Mouse (Mus musculus) layer of hippocampus, adult 9-11 months (tissue): ENCODE results near the gene Slamf7.

ENCODE experiments used
- DNase-seq: peaks from one replicate; pipeline ENCODE4 v3.0.0; 2022

Slamf7 gene

DNA sequence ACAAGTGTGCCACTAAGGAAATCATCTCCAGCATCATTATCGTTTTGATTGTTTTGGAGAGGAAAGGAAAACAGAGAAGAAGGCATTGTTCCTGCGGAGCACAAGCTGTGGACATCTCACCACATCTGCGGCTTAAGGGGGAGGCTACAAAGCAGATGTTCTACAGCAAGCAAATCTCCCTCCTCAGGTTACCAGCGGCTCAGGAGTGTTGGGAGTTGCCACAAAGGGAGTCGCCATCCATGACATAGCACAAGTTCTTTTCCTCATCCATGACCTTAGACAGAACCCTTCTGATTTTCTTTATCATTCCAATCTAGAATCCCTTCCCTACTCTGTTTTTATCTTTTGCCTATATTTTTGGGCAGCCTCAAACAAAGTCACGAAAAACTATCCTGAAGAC lies 17.1 kb downstream of the Slamf7 start:
- DNase-seq: no peak

DNA sequence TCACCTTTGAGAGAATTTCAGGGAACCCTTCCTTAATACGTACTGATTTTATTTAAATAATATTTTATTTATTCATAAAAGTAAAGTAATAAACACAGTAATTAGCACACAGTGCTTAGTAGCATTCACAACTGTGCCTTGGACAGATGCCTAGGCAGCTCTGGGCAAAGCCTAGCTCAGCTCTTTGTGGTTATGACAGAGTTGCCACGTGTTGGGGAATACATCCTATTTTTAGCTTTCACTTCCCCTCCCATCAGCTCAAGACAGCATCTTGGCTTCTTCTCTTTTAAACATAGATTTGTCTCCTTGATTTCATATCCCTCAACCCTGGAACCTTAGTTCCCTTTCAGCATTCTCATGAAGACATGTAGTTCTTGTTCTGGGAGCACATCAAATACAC lies 21.4 kb downstream of the Slamf7 start:
- DNase-seq: peak; percentile 74

DNA sequence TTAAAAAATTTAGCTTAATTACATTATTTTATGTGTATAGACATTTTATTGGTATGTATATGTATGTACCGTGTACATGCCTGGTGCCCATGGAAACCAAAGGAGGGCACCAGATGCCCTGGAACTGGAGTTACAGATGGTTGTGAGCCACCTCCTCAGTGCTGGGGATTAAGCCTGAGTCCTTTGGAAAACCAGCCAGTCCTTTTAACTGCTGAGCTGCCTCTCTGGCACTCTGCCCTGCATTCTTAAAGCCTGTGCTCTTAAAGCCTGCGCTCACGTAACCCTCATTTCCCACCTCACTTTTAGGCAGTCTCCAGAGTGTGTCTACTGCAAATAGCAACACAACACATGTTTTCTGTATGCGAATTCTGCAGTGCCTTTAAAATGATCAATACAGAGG lies 21.9 kb downstream of the Slamf7 start:
- peak; percentile 53 for DNase-seq

DNA sequence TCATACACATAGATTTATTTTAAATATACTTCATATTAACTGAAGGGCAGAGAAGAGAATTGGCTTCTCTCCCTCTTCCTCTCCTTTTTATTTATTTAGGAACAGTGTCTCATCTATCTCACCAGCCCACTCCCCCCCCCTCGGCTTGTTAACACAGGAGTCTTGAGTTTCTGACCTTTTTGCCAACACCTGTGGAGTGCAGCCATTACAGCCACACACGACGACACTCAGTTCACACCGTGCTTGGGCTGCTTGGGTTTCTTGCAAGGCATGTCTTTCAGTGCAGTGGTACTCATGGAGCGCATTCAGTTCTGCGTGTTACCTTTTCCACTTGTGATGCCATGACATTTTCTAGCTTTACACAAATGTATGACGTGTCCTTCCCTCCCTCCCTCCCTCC lies 22.8 kb downstream of the Slamf7 start:
- no peak for DNase-seq

DNA sequence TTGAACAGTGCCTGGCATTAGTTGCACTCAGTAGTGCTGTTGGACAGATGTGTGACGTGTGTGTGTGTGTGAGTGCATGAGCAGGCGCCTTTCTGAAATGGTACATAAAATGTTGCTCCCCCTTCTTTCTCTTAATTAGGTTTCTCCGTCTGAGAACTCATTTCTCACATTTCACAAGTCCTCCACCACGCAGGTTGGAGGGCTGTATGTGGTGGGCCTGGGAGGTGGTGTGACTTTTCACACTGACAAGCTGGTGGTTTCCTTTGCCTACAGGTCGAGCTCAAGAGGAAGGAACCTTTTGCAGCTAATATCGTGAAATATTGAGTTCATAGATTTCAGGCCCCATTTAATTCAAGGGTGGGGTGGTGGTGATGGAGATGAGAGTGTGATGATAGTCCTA lies 23.7 kb downstream of the Slamf7 start:
- DNase-seq: no peak

DNA sequence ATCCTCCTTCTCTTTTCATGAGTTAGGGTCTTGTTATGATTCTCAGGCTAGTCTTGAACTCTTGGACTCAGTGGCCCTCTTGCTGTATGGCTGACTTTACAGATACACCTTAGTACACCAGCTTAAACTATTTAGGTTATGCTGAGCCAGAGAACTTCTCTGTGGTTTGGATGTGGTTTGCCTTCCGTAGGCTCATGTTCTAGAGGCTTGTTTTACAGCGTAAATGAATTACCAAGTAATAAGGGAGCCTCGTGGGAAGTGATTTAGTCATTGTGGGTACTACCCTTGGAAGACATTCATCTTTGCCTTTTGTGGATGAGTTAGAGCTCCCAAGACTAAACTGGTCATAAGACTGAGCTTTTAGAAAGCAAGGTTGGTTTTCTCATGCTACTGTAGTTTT lies 25.0 kb downstream of the Slamf7 start:
- DNase-seq: no peak

DNA sequence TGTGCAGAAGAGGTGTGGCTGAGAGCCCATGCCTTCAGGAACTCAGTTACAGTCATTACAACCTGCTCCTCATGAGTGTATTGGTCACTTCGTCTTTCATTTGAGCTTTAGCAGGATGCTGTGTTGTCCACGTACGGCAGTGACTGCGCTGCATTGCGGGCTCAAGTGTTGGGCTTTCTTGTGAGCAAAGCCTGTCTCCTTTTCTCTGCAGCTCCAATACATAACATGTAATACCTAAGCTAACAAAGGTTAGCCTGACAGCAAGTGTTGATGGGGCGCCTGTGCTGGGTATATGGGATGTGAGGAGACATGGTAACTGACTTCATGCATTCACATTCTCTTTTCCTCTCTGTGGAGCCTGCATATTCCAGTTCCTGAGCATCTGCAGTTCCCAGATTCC lies 32.7 kb downstream of the Slamf7 start:
- DNase-seq: no peak

DNA sequence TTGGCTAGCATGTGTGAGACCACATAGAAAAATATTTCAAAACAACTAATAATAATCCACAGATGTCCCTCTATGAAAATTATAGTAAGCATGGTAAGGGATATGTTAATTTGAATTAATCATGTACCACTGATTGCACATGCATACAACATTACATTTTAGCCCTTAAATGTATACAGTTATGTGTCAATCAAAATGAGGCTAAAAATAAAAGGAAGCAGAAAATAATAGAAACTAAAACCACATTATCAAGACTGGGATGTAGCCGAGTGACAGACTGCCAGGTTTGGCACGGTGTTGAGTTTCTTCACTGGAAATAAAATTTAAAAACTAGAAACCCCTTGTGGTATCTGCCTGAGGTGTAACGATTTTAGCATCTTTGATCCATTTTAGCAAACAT lies 33.2 kb downstream of the Slamf7 start:
- DNase-seq: no peak

DNA sequence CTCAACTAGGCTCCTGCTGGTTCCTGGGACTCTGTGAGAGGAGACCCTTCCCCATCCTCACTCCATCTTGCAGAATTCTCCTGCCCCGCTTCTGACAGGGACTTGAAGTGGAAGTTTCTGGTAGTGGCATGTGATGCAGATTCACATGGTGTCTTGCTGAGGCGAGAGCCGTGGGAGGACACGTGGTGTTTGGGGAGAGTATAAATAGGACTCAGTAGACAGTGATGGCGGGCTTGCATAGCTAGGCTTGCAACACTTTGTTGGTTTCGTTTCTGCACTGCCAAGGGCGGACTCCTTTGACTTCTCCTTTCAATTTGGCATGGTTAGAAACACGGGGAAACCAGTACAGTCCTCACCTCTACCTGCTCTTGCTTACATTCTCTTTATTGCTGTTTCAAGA lies 33.8 kb downstream of the Slamf7 start:
- DNase-seq: peak; percentile 86

DNA sequence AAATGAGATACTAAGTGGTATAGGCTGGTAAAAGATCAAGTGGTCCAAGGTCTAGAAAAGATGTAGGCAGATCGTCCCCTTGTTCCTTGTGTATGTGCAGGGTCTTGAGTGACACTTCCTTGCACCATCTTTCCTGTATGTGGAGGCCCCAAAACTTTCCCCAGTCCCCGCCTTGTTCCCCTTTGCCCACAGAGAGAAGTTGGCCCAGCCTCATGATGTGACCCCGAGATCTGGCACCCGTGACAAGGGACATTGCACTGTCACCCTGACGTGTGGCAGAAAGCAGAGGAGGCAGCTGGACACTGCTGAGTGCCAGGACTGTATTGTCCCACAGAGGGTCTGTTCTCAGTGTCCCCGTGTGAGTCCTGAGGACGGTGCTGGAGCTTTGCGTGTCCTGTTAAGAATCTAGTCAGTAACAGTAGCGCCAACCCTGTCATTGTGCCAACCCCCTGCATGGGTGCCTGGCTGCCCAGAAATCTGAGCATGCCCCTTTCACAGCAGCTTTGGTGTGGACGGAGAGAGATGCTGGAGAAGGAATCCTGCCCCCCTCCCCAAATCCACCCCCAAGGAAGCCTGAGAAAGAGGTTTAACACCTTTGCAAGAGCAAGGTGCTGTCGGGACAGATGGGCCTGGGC lies 35.8 kb downstream of the Slamf7 start:
- peak; percentile 77 for DNase-seq

DNA sequence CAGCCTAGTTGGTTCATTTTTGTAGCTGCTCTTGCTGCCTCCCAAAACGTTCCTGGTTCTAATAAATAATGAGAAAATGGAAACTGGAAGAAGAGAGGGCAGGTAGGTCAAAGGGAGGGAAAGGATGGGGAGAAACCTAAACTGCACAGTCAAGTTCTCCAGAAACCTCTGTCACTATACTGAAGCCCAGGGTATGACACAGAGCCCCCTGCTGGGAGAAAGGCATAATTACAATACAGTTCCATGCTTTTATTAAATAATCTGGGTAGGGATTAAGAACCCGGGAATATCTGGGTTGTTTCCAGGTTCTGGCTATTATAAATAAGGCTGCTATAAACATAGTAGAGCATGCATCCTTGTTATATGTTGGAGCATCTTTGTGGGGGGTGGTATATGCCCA lies 38.9 kb downstream of the Slamf7 start:
- no peak for DNase-seq

DNA sequence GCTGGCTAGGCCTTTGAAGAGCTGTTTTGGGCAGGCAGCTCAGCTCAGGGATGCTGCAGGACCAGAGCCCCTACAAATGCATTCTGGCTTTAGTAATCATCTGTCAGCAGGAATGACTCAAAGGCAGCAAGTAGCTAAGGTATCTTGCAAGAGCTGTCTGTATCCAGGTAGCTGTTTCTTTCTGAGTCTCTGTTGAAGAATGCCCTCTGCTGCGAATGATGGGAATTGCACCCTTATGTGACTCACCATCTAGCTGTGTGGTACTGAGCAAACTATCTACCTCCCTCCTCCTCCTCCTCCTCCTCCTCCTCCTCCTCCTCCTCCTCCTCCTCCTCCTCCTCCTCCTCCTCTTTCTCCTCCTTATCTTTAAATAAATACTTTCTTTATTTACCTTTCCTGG lies 42.1 kb downstream of the Slamf7 start:
- no peak for DNase-seq

DNA sequence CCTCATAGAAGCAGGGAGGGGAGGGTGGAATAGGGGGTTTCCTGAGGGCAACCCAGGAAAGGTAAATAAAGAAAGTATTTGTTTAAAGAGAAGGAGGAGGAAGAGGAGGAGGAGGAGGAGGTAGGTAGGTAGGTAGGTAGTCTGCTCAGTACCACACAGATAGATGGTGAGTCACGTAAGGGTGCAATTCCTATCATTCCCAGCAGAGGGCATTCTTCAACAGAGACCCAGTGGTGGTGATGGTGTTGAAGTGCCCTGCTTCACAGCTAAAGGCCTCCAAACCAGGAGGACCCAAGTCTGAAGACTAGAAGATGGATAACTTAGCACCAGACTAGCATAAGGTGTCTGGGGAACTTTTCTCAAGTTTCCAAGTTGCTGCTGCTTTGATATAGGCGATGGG lies 42.8 kb downstream of the Slamf7 start:
- no peak for DNase-seq

DNA sequence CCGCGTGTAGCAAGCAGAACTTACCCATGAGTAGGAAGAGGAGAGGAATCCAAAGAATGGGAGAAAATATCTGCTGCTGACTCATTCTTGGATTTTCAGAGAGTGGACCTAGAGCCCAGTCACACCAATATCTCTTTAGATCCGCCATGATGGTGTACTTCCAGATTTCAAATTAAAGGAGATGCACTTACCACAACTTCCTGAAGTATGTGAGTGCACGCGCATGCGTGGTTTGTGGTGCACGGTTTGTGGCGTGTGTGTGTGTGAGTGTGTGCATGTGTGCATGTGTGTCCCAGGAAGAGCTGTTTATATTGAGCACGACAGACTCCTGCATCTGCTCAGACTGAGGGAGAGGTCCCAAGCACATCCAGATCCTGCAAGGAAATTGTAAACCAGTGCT lies 45.7 kb downstream of the Slamf7 start, which contains the start of gene Ly9:
TSS of gene Ly9 (minus strand) at position 235 of the 400 bp plus-strand sequence.
- no peak for DNase-seq

DNA sequence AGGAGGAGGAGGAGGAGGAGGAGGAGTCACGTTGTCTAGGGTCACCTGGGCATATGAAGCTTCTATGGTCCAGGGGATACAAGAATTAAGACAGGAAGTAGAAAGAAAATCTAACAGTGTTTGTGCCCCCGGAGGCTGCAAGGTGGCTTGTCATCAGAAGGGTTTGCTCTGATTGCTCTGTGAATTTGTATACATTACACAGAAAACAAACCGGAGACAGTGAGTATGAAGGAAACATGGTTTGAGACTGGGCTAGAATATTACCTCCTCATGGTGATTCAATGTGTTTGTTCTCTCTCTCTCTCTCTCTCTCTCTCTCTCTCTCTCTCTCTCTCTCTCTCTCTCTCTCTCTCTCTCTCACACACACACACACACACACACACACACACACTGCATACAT lies 46.2 kb downstream of the Slamf7 start:
- no peak for DNase-seq

DNA sequence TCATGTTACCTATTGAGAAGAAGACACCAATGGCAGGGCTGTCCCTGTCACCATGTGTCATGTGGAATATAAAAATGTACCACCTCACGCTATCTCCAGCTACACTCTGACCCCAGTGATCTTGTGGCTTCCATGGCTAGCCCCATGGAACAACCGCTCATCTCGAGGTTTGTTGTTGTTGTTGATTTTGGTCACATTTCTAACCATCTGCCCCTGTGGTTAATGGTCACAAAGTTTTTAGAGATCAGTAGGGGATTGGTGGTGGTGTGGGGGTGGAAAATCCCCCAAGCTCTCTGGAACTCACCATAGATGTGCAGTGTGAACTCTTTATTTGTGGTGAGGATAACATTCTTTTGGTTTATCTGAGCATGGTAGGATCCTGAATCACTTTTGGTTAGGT lies 48.1 kb downstream of the Slamf7 start:
- DNase-seq: no peak

DNA sequence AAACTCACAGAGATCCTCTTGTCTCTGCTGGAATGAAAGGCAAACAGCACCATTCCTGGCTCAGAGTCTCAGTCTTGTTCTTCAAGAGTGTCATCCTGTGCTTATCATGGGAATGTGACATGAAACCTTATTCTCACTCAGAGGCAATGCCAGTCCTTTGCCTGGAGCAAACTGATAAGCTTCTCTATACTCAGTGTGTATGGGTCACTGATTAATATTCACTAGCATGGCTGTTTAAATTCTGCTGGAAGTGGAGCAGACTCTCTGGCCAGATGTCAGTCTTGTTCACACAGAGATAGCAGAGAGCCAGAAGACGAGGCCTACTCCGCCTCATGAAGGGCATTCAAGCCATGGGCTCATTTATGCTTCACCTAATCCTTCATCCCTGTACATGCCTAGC lies 68.3 kb downstream of the Slamf7 start:
- no peak for DNase-seq
